Mouse (Mus musculus) embryonic facial prominence, embryonic 14.5 days (tissue): ENCODE data around the gene Spata32. TPM values are rescaled to one million over a fixed set of nuclear protein-coding genes. Genes with fewer than 3 reads are reported as not detected.

Experiments
- ATAC-seq: fragments of 200-750 bp; cut with Nextera tagmentation; 2 replicates; pipeline ENCODE4 v1.8.0; 2017; ENCODE audit warnings: low read depth, moderate number of reproducible peaks, moderate TSS enrichment
- DNase-seq: peaks from one replicate; pipeline ENCODE4 v3.0.0-alpha.2; 2015; ENCODE audit warnings: low spot score
- H3K27ac ChIP-seq: fragments of 300-500 bp; sonication (generic); replicated peaks from 2 replicates; pipeline ENCODE4 v1.5.1; 2014; ENCODE audit warnings: low read depth, mild to moderate bottlenecking, low read length, moderate library complexity
- H3K27me3 ChIP-seq: fragments of 300-500 bp; sonication (generic); replicated peaks from 2 replicates; pipeline ENCODE4 v1.6.1; 2014; ENCODE audit warnings: low read length; ENCODE audit not compliant: control insufficient read depth, insufficient read depth
- H3K36me3 ChIP-seq: fragments of 300-500 bp; sonication (generic); 2 replicates; pipeline ENCODE4 v1.6.1; 2014; ENCODE audit warnings: low read length, mixed read lengths; ENCODE audit not compliant: control insufficient read depth, insufficient read depth
- H3K4me1 ChIP-seq: fragments of 300-500 bp; sonication (generic); 2 replicates; pipeline ENCODE4 v1.6.1; 2014; ENCODE audit warnings: antibody characterized with exemption, low read length; ENCODE audit not compliant: control insufficient read depth, insufficient read depth
- H3K4me2 ChIP-seq: fragments of 300-500 bp; sonication (generic); 2 replicates; pipeline ENCODE4 v1.6.1; 2014; ENCODE audit warnings: low read depth, mild to moderate bottlenecking, low read length, moderate library complexity, mixed read lengths
- H3K4me3 ChIP-seq: fragments of 300-500 bp; sonication (generic); 2 replicates; pipeline ENCODE4 v1.5.1; 2014; ENCODE audit warnings: low read depth, mild to moderate bottlenecking, low read length
- H3K9ac ChIP-seq: fragments of 300-500 bp; sonication (generic); 2 replicates; pipeline ENCODE4 v1.6.1; 2014; ENCODE audit warnings: low read depth, mild to moderate bottlenecking, low read length, moderate library complexity, mixed read lengths
- H3K9me3 ChIP-seq: fragments of 300-500 bp; sonication (generic); 2 replicates; pipeline ENCODE4 v1.6.1; 2016; ENCODE audit warnings: low read length; ENCODE audit not compliant: control insufficient read depth
- WGBS: fragments of 180-500 bp; shearing (Covaris S2); extraction: QIAGEN DNeasy Blood & Tissue Kit; methylation state at CpG from one replicate; pipeline ENCODE4 v1.1.7; 2014; 5-methylcytosine and 5-hydroxymethylcytosine counted together
- polyA plus RNA-seq: library from polyadenylated mRNA; unstranded; fragments of >200 nt; fragmentation: Nextera tagmentation; extraction: Ambion mirVana; gene quantifications from 2 replicates; pipeline ENCODE4 v1.2.1, GENCODE M21; 2014

Spata32 gene
- polyA plus RNA-seq, 1 experiment from 2014 or later: not detected

DNA sequence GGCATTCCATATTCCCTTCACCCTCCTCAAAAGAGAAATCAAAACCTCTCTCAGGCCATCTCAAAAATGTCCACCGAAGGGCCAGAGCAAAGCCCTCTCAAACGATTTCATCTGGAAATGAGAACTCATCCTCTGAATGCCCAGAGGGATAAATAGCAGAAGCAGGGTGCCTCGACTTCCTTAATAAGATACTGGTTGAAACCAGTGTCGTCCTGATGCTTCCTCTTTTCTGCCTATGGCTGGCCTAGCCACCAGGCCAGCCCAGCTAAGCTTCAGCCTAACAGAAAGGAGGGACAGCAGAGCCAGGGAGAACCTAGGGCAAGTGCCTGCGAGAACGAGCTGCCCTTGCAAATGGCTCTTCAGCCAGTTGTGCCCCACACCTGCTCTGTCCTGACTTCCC is 31.3 kb upstream of the Spata32 start:
- Histone ChIP-seq H3K27ac (no peak overlapping the region), H3K36me3 (no peaks in the 10 kb centered on the region), H3K27me3 (no peaks in the 10 kb centered on the region), H3K9ac (no peak overlapping the region), H3K4me2 (no peak overlapping the region), H3K4me1 (peaks cover 36% of the 10 kb centered on the region), H3K4me3 (no peak overlapping the region), H3K9me3 (no peaks in the 10 kb centered on the region)
- DNase-seq (no peak), ATAC-seq (no peak)
- WGBS: 50% methylated on average over 6 of the region's 6 CpGs

DNA sequence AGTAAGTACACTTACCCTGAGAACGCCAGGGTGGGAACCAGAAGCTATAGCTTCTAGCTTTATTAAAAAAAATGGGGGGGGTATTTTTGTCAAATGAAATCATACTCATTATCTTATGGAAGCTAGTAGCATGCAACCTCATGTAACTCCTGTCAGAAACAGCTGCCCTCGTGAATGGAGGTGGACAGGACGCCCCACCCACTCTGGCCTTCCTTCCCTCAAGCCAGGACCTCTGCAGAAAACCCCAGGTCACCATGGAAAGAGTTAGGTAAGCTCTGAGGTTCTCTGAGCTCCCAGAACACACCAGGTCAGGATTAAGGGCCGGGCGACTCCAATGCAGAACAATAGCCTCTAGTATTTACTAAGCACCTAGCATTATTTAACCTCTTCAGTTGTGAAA is 30.6 kb upstream of the Spata32 start:
- Histone ChIP-seq H3K4me1 (peaks cover 36% of the 10 kb centered on the region), H3K4me2 (no peak overlapping the region), H3K9me3 (no peaks in the 10 kb centered on the region), H3K36me3 (no peaks in the 10 kb centered on the region), H3K9ac (peak overlapping the region; percentile 26; the same call in 1 of the 2 replicates), H3K27ac (no peak overlapping the region), H3K4me3 (no peak overlapping the region), H3K27me3 (no peaks in the 10 kb centered on the region)
- ATAC-seq (no peak), DNase-seq (no peak)
- WGBS: 59% methylated on average over 5 of the region's 5 CpGs

DNA sequence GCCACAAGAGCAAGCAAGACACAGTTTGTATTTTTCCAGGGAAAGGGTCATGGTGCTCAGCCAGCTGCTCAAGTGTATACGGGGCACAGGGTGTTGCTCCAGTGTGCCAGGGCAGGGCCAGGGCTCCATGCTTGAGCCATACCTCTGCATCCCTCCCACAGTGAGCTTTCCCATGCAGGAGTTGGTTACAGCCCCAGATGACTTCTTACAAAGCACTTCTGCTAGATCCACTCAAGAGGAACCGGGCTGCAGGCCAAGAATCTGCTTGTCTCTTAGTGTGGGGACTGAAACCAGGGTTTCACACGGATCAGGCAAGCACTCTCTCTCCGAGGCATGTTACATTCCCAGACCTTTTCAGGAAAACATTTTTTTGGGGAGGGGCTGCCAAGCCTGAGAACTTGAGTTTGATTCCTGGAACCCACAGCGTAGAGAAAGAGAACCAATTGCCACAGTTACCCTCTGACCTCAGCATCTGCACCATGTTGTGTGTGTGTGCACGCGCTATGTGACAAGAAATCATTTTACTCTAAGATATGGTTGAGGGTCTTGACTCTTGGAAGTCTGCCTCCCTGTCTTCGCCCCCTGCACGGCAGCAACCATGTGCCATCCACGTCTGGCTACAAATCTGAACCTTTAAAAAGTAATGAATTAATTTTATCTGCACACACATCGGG is 29.4 kb upstream of the Spata32 start:
- Histone ChIP-seq H3K9me3 (no peaks in the 10 kb centered on the region), H3K27me3 (no peaks in the 10 kb centered on the region), H3K4me2 (no peak overlapping the region), H3K4me1 (peaks cover 36% of the 10 kb centered on the region), H3K9ac (no peak overlapping the region), H3K27ac (peak overlapping the region; percentile 68), H3K36me3 (no peaks in the 10 kb centered on the region), H3K4me3 (no peak overlapping the region)
- ATAC-seq: peak; percentile 88
- DNase-seq: peak; percentile 97
- WGBS: 39% methylated on average over 11 of the region's 11 CpGs

DNA sequence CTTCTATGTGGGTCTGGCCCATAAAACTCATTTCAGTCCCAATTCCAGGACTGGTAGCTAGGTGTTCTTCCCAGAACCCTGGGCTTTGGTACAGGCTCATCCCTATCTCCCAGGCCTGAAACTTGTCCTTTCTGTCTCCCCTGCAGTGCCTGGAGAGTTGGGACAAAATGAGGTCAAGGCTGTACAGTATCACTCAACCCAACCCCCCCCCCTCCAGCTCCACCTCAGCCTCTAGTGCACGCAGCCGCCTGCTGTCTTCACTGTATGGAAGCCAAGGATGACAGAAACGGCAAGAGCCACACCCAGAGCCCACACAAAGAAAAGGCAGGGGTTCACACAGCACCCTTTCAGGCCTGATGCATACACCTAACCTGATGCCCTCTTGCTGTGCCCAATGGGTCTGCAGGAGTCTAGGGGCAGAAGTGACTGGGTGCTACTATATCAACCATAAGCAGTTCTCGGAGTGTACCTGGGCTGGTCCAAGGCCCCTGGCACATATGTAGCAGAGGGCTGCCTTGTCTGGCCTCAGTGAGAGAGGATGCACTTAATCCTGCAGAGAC is 28.6 kb upstream of the Spata32 start:
- no peak overlapping the region for H3K9ac ChIP-seq
- H3K4me1 ChIP-seq: peaks cover 36% of the 10 kb centered on the region
- no peaks in the 10 kb centered on the region for H3K36me3 ChIP-seq
- peak overlapping the region; percentile 45 for H3K27ac ChIP-seq
- ATAC-seq: no peak; the same call in 1 of the 2 replicates
- 30% methylated on average over 4 of the region's 4 CpGs for WGBS
- no peak overlapping the region for H3K4me3 ChIP-seq
- DNase-seq: no peak
- H3K4me2 ChIP-seq: no peak overlapping the region
- H3K9me3 ChIP-seq: no peaks in the 10 kb centered on the region
- no peaks in the 10 kb centered on the region for H3K27me3 ChIP-seq

DNA sequence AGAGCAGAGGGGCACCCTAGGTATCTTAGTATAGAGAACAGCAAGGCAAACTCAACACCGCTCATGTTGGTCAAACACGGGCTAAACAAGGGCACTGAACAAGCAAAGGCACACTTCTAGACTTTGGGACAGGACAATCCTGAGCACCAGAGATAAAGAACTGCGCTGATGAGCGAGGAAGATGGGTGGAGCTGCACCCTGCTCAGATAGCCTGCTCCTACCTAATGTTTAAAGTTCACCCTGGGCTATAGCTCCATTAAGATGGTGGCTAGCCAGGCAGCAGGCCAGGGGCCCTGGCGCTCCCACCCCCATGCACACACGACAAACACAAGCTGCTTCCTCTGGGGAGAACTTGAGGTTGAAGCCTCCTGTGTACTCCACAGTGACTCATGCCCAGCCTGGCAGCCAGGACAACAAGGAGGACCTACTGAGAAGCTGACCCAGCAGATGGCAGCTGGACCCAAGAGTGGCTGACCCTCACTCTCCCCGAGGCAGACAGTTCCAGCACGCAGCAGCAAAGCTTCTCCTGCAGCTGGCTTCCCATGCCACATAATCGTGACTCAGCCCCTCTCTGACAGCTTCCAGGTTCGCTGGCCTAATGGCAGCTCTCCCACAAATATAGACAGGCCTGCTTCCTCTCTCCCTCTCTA is 28.0 kb upstream of the Spata32 start:
- Histone ChIP-seq H3K4me3 (no peak overlapping the region), H3K4me2 (no peak overlapping the region), H3K27ac (peak overlapping the region; percentile 45; the same call in 1 of the 2 replicates), H3K9ac (no peak overlapping the region), H3K36me3 (no peaks in the 10 kb centered on the region), H3K9me3 (no peaks in the 10 kb centered on the region), H3K4me1 (peaks cover 39% of the 10 kb centered on the region), H3K27me3 (no peaks in the 10 kb centered on the region)
- ATAC-seq: peak; percentile 32; the same call in 1 of the 2 replicates
- WGBS: 62% methylated on average over 9 of the region's 10 CpGs
- DNase-seq: peak; percentile 62

DNA sequence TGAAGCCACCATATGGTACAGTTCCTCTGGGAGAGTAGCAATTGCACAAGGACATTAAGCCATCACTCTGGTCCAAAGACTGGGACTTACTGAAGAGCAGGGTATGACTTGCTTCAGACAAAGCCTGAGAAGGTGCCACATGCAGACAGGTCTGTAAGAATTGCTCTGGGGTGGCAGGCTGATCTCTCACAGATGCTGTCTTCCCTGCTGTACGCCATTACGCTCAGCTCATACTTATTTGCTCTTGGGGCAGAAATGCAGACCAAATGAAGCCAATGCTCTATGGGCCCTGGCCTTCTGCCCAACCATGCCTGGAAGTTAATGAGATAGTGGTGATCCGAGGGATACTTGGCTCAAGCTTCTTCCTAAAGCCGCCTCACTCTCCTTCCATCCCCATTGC is 26.6 kb upstream of the Spata32 start:
- DNase-seq: no peak
- H3K4me1 ChIP-seq: peaks cover 39% of the 10 kb centered on the region
- H3K9me3 ChIP-seq: no peaks in the 10 kb centered on the region

DNA sequence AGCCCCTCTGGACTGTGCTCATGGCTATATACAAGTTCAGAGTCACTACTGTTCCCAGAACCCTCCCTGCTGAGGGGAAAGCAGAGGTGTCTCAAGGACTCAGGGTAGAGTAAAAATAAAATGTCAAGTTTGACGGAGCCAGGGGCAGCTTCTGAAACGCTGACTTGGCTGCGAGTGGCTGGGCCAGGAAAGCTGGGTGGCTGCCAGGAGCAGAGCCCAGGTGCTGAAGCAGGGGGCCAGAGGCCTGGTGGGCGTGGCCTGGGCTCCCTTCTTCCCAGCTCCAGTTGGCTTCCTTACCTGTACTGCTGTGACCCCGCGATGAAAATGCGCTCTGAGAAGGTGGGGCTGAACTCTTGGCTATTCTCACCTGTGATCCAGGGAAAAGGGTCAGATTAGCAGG is 22.5 kb upstream of the Spata32 start:
- Histone ChIP-seq H3K9me3 (no peaks in the 10 kb centered on the region), H3K4me2 (no peak overlapping the region), H3K4me3 (no peak overlapping the region), H3K36me3 (peaks cover 43% of the 10 kb centered on the region), H3K27me3 (no peaks in the 10 kb centered on the region), H3K4me1 (peaks cover 6% of the 10 kb centered on the region), H3K27ac (peak overlapping the region; percentile 8; the same call in 1 of the 2 replicates), H3K9ac (no peak overlapping the region)
- ATAC-seq (peak; percentile 27; the same call in 1 of the 2 replicates), DNase-seq (peak; percentile 65)
- 35% methylated on average over 7 of the region's 7 CpGs for WGBS

More for the DNA sequence above, 26.6 kb upstream of the Spata32 start:
- no peak overlapping the region for H3K4me3 ChIP-seq
- H3K27me3 ChIP-seq: no peaks in the 10 kb centered on the region
- no peak for ATAC-seq
- H3K9ac ChIP-seq: no peak overlapping the region
- WGBS: 88% methylated on average over 4 of the region's 4 CpGs
- H3K27ac ChIP-seq: 0 out of 2 replicates have a peak overlapping the region, but pooled peaks have one; percentile 22
- peaks cover 4% of the 10 kb centered on the region; the same call in 1 of the 2 replicates for H3K36me3 ChIP-seq
- no peak overlapping the region for H3K4me2 ChIP-seq

DNA sequence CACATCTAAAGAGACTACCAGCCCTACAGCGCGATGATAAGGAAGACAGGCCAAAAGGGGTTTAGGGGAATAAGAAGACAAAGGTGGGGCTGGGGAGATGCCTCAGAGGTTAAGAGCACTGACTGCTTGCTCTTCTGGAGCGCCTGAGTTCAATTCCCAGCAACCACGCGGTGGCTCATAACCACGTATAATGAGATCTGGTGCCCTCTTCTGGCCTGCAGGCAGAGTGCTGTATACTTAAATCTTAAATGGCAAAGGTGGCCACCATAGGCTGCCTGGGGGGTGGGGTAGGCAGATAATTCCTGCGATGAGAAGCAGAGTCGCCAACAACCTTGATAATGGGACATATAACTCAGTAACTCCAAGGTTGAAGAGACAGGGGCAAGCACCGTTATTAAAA is 19.5 kb upstream of the Spata32 start:
- no peak overlapping the region for H3K27ac ChIP-seq
- H3K4me2 ChIP-seq: no peak overlapping the region
- DNase-seq: no peak
- no peaks in the 10 kb centered on the region for H3K9me3 ChIP-seq
- no peak overlapping the region for H3K9ac ChIP-seq
- WGBS: 77% methylated on average over 9 of the region's 9 CpGs
- no peak overlapping the region for H3K4me3 ChIP-seq
- 0 out of 2 replicates have a peak, but pooled peaks cover 3% of the 10 kb centered on the region for H3K4me1 ChIP-seq
- H3K36me3 ChIP-seq: peaks cover 47% of the 10 kb centered on the region
- H3K27me3 ChIP-seq: no peaks in the 10 kb centered on the region
- no peak for ATAC-seq
